Mouse (Mus musculus) midbrain, embryonic 12.5 days (tissue): ENCODE data around the gene Pfkfb4. TPM values are rescaled to one million over a fixed set of nuclear protein-coding genes. Genes with fewer than 3 reads are reported as not detected.
A peak's percentile ranks its signal among the peaks of the same experiment; 100 is the strongest.

Source experiments
- ATAC-seq: fragments of 200-750 bp; cut with Nextera tagmentation; 2 replicates; pipeline ENCODE4 v1.8.0; 2017; ENCODE audit warnings: low read depth, moderate TSS enrichment, moderate library complexity; ENCODE audit not compliant: low FRiP score
- H3K27ac ChIP-seq: fragments of 300-500 bp; sonication (generic); replicated peaks from 2 replicates; pipeline ENCODE4 v1.5.1; 2016; ENCODE audit warnings: mild to moderate bottlenecking
- H3K27me3 ChIP-seq: fragments of 300-500 bp; sonication (generic); 2 replicates; pipeline ENCODE4 v1.6.1; 2016; ENCODE audit warnings: mild to moderate bottlenecking
- H3K36me3 ChIP-seq: fragments of 300-500 bp; sonication (generic); 2 replicates; pipeline ENCODE4 v1.6.1; 2016
- H3K4me1 ChIP-seq: fragments of 300-500 bp; sonication (generic); 2 replicates; pipeline ENCODE4 v1.6.1; 2016
- H3K4me2 ChIP-seq: fragments of 300-500 bp; sonication (generic); replicated peaks from 2 replicates; pipeline ENCODE4 v1.6.1; 2016; ENCODE audit warnings: mild to moderate bottlenecking, moderate library complexity
- H3K4me3 ChIP-seq: fragments of 300-500 bp; sonication (generic); 2 replicates; pipeline ENCODE4 v1.5.1; 2016; ENCODE audit warnings: mild to moderate bottlenecking
- H3K9ac ChIP-seq: fragments of 300-500 bp; sonication (generic); replicated peaks from 2 replicates; pipeline ENCODE4 v1.6.1; 2016; ENCODE audit warnings: mild to moderate bottlenecking, moderate library complexity
- H3K9me3 ChIP-seq: fragments of 300-500 bp; sonication (generic); 2 replicates; pipeline ENCODE4 v1.6.1; 2016; ENCODE audit warnings: mild to moderate bottlenecking
- WGBS: fragments of 180-500 bp; shearing (Covaris S2); methylation state at CpG from one replicate; pipeline ENCODE4 v1.1.7; 2016; 5-methylcytosine and 5-hydroxymethylcytosine counted together
- polyA plus RNA-seq: library from polyadenylated mRNA; unstranded; fragments of >200 nt; fragmentation: Nextera tagmentation; extraction: Ambion mirVana; gene quantifications from 2 replicates; pipeline ENCODE4 v1.2.1, GENCODE M21; 2016

The Pfkfb4 gene
- 18.5 and 20.2 TPM in 2 replicates for polyA plus RNA-seq

GRCm38 (mm10) chr9:108991428-108992084, at the start of gene Pfkfb4:
TSS of gene Pfkfb4 (plus strand) at chr9:108991778.
- ATAC-seq: peak; percentile 95
- H3K4me3 ChIP-seq: peak within 1 kb of the TSS; percentile 50
- 1% methylated on average over 31 of the region's 31 CpGs for WGBS

DNA sequence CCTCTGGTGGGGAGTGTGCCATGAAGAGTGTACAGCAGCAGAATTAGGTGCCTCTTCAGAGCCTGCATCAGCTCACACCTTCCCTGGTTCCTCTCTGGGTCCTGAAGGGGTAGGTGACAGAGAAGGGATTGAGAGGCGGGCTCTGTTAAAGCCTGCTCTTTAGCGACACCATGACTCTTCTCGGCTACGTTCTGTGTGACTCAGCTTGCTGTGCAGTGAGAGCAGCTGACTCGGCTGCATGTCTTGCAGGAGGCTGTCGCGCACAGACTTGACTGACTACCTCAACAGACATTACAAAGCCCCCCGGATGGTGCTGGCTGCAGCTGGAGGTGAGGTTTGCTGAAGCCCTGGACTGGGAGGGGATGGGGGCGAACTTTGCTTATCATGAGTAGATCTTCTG, 46.5 kb upstream of the Pfkfb4 start:
- Histone ChIP-seq H3K4me2 (no peak overlapping the region), H3K27me3 (no peaks in the 10 kb centered on the region), H3K4me1 (no peaks in the 10 kb centered on the region), H3K4me3 (no peak overlapping the region), H3K9me3 (no peaks in the 10 kb centered on the region), H3K27ac (no peak overlapping the region), H3K9ac (no peak overlapping the region), H3K36me3 (peaks cover 93% of the 10 kb centered on the region)
- 80% methylated on average over 9 of the region's 9 CpGs for WGBS
- ATAC-seq: no peak

More at GRCm38 (mm10) chr9:108991428-108992084, at the start of gene Pfkfb4:
- Histone ChIP-seq H3K36me3 (no peaks in the 10 kb centered on the region; the same call in 1 of the 2 replicates), H3K4me1 (peaks cover 25% of the 10 kb centered on the region), H3K4me2 (peak within 1 kb of the TSS; percentile 64), H3K27me3 (no peaks in the 10 kb centered on the region), H3K27ac (peak within 1 kb of the TSS; percentile 58), H3K9me3 (no peaks in the 10 kb centered on the region), H3K9ac (peak within 1 kb of the TSS; percentile 56)

DNA sequence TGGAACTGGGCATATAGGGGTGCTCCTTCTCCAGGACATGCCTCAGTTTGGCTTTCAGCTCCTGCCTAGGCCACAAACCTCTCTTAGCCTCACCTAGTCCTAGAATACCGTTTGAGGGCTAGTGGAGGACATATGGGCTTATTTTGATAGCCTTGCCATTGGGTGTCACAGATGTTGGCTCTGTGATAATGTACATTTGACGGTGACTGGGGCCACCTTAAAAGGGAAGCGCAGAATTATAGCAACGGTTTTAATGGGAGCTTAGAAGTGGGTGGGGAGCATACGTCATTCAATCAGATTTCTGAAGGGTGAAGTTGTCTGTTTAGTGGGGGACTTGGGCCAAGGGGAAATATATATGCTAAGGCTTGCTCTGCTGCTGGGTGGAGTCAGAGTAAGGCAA, 46.0 kb upstream of the Pfkfb4 start:
- no peaks in the 10 kb centered on the region for H3K9me3 ChIP-seq
- H3K27ac ChIP-seq: no peak overlapping the region
- peaks cover 95% of the 10 kb centered on the region for H3K36me3 ChIP-seq
- WGBS: 93% methylated on average over 5 of the region's 5 CpGs
- H3K4me2 ChIP-seq: no peak overlapping the region
- ATAC-seq: no peak
- H3K4me3 ChIP-seq: no peak overlapping the region
- no peaks in the 10 kb centered on the region for H3K4me1 ChIP-seq
- H3K27me3 ChIP-seq: no peaks in the 10 kb centered on the region
- H3K9ac ChIP-seq: no peak overlapping the region

GRCm38 (mm10) chr9:108949231-108949966, 42.2 kb upstream of the Pfkfb4 start:
- ATAC-seq: no peak
- 83% methylated on average over 13 of the region's 13 CpGs for WGBS
- H3K27me3 ChIP-seq: peaks cover 23% of the 10 kb centered on the region
- H3K4me2 ChIP-seq: no peak overlapping the region
- no peak overlapping the region for H3K27ac ChIP-seq
- H3K36me3 ChIP-seq: peaks cover 67% of the 10 kb centered on the region
- no peak overlapping the region for H3K4me3 ChIP-seq
- no peaks in the 10 kb centered on the region for H3K9me3 ChIP-seq
- no peak overlapping the region for H3K9ac ChIP-seq
- no peaks in the 10 kb centered on the region for H3K4me1 ChIP-seq

- no peak overlapping the region for H3K4me2 ChIP-seq
- H3K9me3 ChIP-seq: no peaks in the 10 kb centered on the region
- peaks cover 60% of the 10 kb centered on the region for H3K36me3 ChIP-seq
- H3K27me3 ChIP-seq: peaks cover 29% of the 10 kb centered on the region
- no peak overlapping the region for H3K4me3 ChIP-seq
- H3K9ac ChIP-seq: no peak overlapping the region
- WGBS: 84% methylated on average over 9 of the region's 9 CpGs
- no peak for ATAC-seq
- H3K4me1 ChIP-seq: no peaks in the 10 kb centered on the region
- H3K27ac ChIP-seq: no peak overlapping the region
Measured at GRCm38 (mm10) chr9:108949967-108950728, 41.4 kb upstream of the Pfkfb4 start.

DNA sequence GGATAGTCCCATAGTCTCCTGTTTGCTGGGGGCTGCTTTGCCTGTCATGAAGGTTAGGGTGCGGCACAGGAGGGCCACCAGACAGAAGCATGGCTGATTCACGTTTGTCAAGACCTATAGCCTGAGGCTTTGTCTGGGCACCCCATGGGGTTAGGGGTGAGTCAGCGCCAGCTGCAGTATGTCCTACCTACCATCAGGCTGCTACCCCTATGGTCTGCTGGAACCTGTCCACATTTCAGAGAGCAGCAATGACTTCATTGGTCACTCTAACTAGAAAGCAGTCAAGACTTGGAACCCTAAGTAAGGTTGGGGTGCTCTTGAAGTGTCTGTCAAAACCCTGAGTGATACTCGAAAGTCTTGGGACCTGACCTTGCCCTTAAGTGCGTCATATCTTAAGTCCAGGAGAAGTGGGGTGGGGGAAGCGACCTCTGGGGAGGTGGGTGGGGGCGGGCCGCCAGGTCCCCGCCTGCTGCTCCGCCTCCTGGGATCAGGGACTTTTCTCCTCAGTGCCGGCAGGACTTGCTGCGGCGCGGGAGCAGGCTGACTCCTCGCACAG, 38.4 kb upstream of the Pfkfb4 start, which contains the start of gene Col7a1:
Col7a1 (plus strand) TSS at position 506 of the 556 bp plus-strand sequence.
- Histone ChIP-seq H3K9me3 (no peaks in the 10 kb centered on the region), H3K36me3 (peaks cover 31% of the 10 kb centered on the region), H3K27ac (no peak within 1 kb of the TSS), H3K4me2 (peak within 1 kb of the TSS; percentile 7; the same call in 1 of the 2 replicates), H3K27me3 (peaks cover 29% of the 10 kb centered on the region), H3K9ac (no peak within 1 kb of the TSS; the same call in 1 of the 2 replicates), H3K4me1 (no peaks in the 10 kb centered on the region), H3K4me3 (peak within 1 kb of the TSS; percentile 5; the same call in 1 of the 2 replicates)
- WGBS: 13% methylated on average over 15 of the region's 15 CpGs
- ATAC-seq: no peak

DNA sequence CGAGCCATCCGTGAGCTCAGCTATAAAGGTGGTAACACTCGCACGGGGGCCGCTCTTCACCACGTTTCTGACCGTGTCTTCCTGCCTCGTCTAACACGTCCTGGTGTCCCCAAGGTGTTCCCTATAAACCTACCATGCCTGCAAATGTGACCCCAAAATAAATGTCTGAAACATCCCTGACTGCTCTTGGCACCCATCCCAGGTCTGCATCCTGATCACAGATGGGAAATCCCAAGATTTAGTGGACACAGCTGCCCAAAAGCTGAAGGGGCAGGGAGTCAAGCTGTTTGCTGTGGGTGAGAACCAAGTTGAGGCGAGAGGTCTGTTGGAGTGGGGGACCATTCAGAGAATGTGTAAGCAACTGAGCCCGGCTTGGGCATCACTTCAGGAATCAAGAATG, 36.3 kb upstream of the Pfkfb4 start:
- WGBS: 89% methylated on average over 11 of the region's 11 CpGs
- no peak overlapping the region for H3K9ac ChIP-seq
- no peak overlapping the region for H3K4me3 ChIP-seq
- no peaks in the 10 kb centered on the region for H3K9me3 ChIP-seq
- no peaks in the 10 kb centered on the region for H3K4me1 ChIP-seq
- no peak overlapping the region for H3K4me2 ChIP-seq
- H3K27me3 ChIP-seq: peaks cover 29% of the 10 kb centered on the region
- H3K36me3 ChIP-seq: peaks cover 10% of the 10 kb centered on the region
- H3K27ac ChIP-seq: no peak overlapping the region
- ATAC-seq: no peak

GRCm38 (mm10) chr9:108955846-108956245, 35.7 kb upstream of the Pfkfb4 start:
- H3K27me3 ChIP-seq: peaks cover 29% of the 10 kb centered on the region

GRCm38 (mm10) chr9:108963577-108963976, 28.0 kb upstream of the Pfkfb4 start:
- Histone ChIP-seq H3K4me2 (no peak overlapping the region), H3K9me3 (no peaks in the 10 kb centered on the region), H3K27ac (no peak overlapping the region), H3K9ac (no peak overlapping the region), H3K27me3 (no peaks in the 10 kb centered on the region), H3K4me1 (no peaks in the 10 kb centered on the region), H3K36me3 (no peaks in the 10 kb centered on the region), H3K4me3 (no peak overlapping the region)
- ATAC-seq: no peak
- 67% methylated on average over 3 of the region's 3 CpGs for WGBS

More at GRCm38 (mm10) chr9:108955846-108956245, 35.7 kb upstream of the Pfkfb4 start:
- H3K4me1 ChIP-seq: no peaks in the 10 kb centered on the region
- no peak overlapping the region for H3K27ac ChIP-seq
- no peaks in the 10 kb centered on the region for H3K9me3 ChIP-seq
- ATAC-seq: no peak
- H3K4me3 ChIP-seq: no peak overlapping the region
- no peak overlapping the region for H3K4me2 ChIP-seq
- H3K36me3 ChIP-seq: 0 out of 2 replicates have a peak, but pooled peaks cover 4% of the 10 kb centered on the region
- no peak overlapping the region; the same call in 1 of the 2 replicates for H3K9ac ChIP-seq
- 90% methylated on average over 11 of the region's 11 CpGs for WGBS

- Histone ChIP-seq H3K36me3 (no peaks in the 10 kb centered on the region), H3K27ac (no peak overlapping the region), H3K27me3 (no peaks in the 10 kb centered on the region), H3K9me3 (no peaks in the 10 kb centered on the region), H3K9ac (no peak overlapping the region), H3K4me2 (no peak overlapping the region), H3K4me1 (no peaks in the 10 kb centered on the region), H3K4me3 (no peak overlapping the region)
- WGBS: 80% methylated on average over 6 of the region's 6 CpGs
- no peak for ATAC-seq
Measured at GRCm38 (mm10) chr9:108964338-108964737, 27.2 kb upstream of the Pfkfb4 start.

- ATAC-seq: no peak
- Histone ChIP-seq H3K4me3 (no peak overlapping the region), H3K9me3 (no peaks in the 10 kb centered on the region), H3K36me3 (no peaks in the 10 kb centered on the region), H3K4me1 (no peaks in the 10 kb centered on the region), H3K9ac (no peak overlapping the region), H3K4me2 (no peak overlapping the region), H3K27ac (no peak overlapping the region), H3K27me3 (no peaks in the 10 kb centered on the region)
- WGBS: 86% methylated on average over 8 of the region's 8 CpGs
Measured at GRCm38 (mm10) chr9:108970623-108971022, 21.0 kb upstream of the Pfkfb4 start.
